24 mouse cellular contexts compared by ENCODE assay signal in the genomic region with DNA sequence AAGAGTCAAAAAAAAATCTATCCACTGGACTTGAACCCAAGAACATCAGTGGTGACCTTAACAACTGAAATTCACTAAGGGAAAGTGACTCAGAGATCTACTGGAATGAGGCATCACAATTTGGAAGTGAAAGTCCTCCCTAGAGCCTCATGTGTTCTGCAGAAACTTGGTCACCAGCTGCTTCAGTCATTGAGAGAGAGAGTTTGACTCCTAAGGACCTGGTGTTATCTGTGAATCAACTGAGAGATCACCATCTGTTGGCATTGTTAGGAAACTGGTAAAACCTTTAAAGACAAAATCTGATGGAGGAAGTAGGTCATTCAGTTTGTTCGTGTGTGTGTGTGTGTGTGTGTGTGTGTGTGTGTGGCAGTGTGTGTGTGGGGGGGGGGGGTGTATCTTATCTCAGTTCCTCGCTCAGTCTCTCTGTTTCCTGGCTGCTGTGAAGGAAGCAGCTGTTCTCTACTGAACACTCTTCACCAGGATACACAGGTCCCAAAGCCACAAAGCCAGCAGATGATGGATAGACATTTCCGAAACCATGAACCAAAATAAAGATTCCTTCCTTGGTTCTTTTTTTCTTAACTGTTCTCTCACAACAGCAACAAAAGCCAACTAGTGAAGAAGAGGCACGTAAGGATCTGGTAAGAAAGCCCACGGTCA.
"Had no signal": no experiment of that assay in that cellular context is flagged by ENCODE, and none has a peak within 500 bp of the region (broad histone marks: within the 10 kb centered on the region; RNA-seq: fewer than 3 reads in every experiment).

No protein-coding gene starts in this region.

- H3K27me3 ChIP-seq: limb, embryonic 12.5 days; limb, embryonic 15.5 days; midbrain, embryonic 13.5 days; neural tube, embryonic 13.5 days had no signal

- H3K4me1 ChIP-seq: limb, embryonic 15.5 days; midbrain, embryonic 13.5 days had no signal

- H3K27ac ChIP-seq: kidney, postnatal 0 days; left cerebral cortex, adult 2 months; limb, embryonic 12.5 days; limb, embryonic 15.5 days; liver, embryonic 14.5 days; midbrain, embryonic 10.5 days; midbrain, embryonic 13.5 days; neural tube, embryonic 13.5 days had no signal

- H3K4me2 ChIP-seq: limb, embryonic 12.5 days; limb, embryonic 15.5 days; liver, embryonic 11.5 days; lung, embryonic 14.5 days; midbrain, embryonic 13.5 days; neural tube, embryonic 13.5 days had no signal

- ATAC-seq: intestine, postnatal 0 days; liver, postnatal 0 days; lung, postnatal 0 days; midbrain, embryonic 13.5 days; midbrain, embryonic 16.5 days had no signal

- H3K4me3 ChIP-seq: left cerebral cortex, adult 2 months; limb, embryonic 12.5 days; limb, embryonic 15.5 days; midbrain, embryonic 10.5 days; midbrain, embryonic 13.5 days; myocyte; neural tube, embryonic 13.5 days had no signal

- DNase-seq: kidney, adult 2 months; kidney, postnatal 25 days; layer of hippocampus, postnatal 36 days; liver, postnatal 0 days; lung, embryonic 14.5 days; lung, postnatal 36 days; retina, postnatal 1 day; right cerebral cortex, postnatal 25 days; spleen, adult 18-20 months; thymus, adult 18-20 months; thymus, postnatal 36 days had no signal

- H3K9me3 ChIP-seq: limb, embryonic 12.5 days; limb, embryonic 15.5 days; midbrain, embryonic 10.5 days; midbrain, embryonic 13.5 days; neural tube, embryonic 13.5 days had no signal

- H3K36me3 ChIP-seq: limb, embryonic 12.5 days; limb, embryonic 15.5 days; midbrain, embryonic 10.5 days; midbrain, embryonic 13.5 days; neural tube, embryonic 13.5 days had no signal

- H3K9ac ChIP-seq: limb, embryonic 12.5 days; limb, embryonic 15.5 days; liver, embryonic 14.5 days; liver, postnatal 0 days; lung, embryonic 14.5 days; midbrain, embryonic 13.5 days; neural tube, embryonic 13.5 days had no signal
